Mouse (Mus musculus) forebrain, embryonic 11.5 days (tissue): ENCODE measurements at regions not wholly inside any gene's neighbourhood (a gene's known extent, or its start where the extent isn't known, plus 50 kb on each side); places are given as distances from the start of the nearest gene placed in this dataset.

ENCODE experiments used
- ATAC-seq: fragments of 200-750 bp; cut with Nextera tagmentation; replicated peaks from 2 replicates; pipeline ENCODE4 v1.8.0; 2017; ENCODE audit warnings: moderate TSS enrichment; ENCODE audit not compliant: low FRiP score
- DNase-seq: peaks from one replicate; pipeline ENCODE4 v3.0.0-alpha.2; 2017; ENCODE audit warnings: low spot score
- H3K27ac ChIP-seq: fragments of 300-500 bp; sonication (generic); 2 replicates; pipeline ENCODE4 v1.5.1; 2014; ENCODE audit warnings: low read depth, low read length
- H3K27me3 ChIP-seq: fragments of 300-500 bp; sonication (generic); 2 replicates; pipeline ENCODE4 v1.6.1; 2014; ENCODE audit warnings: mild to moderate bottlenecking, low read length, mixed read lengths; ENCODE audit not compliant: control insufficient read depth, insufficient read depth
- H3K36me3 ChIP-seq: fragments of 300-500 bp; sonication (generic); 2 replicates; pipeline ENCODE4 v1.6.1; 2014; ENCODE audit warnings: mild to moderate bottlenecking, low read length, moderate library complexity, mixed read lengths; ENCODE audit not compliant: control insufficient read depth, insufficient read depth
- H3K4me1 ChIP-seq: fragments of 300-500 bp; sonication (generic); replicated peaks from 2 replicates; pipeline ENCODE4 v1.6.1; 2014; ENCODE audit warnings: low read length, mixed read lengths; ENCODE audit not compliant: control insufficient read depth, insufficient read depth
- H3K4me2 ChIP-seq: fragments of 300-500 bp; sonication (generic); 2 replicates; pipeline ENCODE4 v1.6.1; 2014; ENCODE audit warnings: low read depth, mild to moderate bottlenecking, low read length, moderate library complexity, mixed read lengths; ENCODE audit not compliant: severe bottlenecking
- H3K4me3 ChIP-seq: fragments of 300-500 bp; sonication (generic); 2 replicates; pipeline ENCODE4 v1.5.1; 2014; ENCODE audit warnings: low read depth, low read length
- H3K9ac ChIP-seq: fragments of 300-500 bp; sonication (generic); 2 replicates; pipeline ENCODE4 v1.6.1; 2014; ENCODE audit warnings: low read length
- H3K9me3 ChIP-seq: fragments of 300-500 bp; sonication (generic); 2 replicates; pipeline ENCODE4 v1.6.1; 2016; ENCODE audit warnings: low read length, mixed read lengths; ENCODE audit not compliant: control insufficient read depth
- WGBS: fragments of 180-500 bp; shearing (Covaris S2); extraction: QIAGEN DNeasy Blood & Tissue Kit; methylation state at CpG from one replicate; pipeline ENCODE4 v1.1.7; 2014; 5-methylcytosine and 5-hydroxymethylcytosine counted together

DNA sequence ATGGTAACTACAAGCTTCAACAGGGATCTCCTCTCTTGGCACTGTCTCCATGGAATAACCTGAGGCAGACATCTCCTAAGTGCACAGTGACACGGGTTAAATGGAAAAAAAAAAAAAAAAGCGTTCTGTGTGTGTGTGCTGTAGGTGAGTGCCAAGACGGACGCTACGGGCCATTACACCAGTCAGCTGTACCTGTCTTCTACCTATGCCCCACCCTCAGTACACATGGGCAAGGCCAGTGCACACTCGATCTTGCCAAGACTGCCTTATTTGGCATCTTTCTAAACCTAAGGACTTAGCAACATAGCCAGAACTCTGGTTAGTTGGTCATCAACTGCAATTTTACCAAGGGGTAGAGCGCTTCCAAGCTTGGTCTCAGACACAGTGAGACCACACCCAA lies 173.1 kb upstream of the Dyrk2 start:
- Histone ChIP-seq H3K9me3 (no peaks in the 10 kb centered on the region), H3K27ac (no peak overlapping the region), H3K9ac (no peak overlapping the region), H3K4me3 (no peak overlapping the region), H3K36me3 (no peaks in the 10 kb centered on the region), H3K4me2 (no peak overlapping the region), H3K27me3 (no peaks in the 10 kb centered on the region), H3K4me1 (no peaks in the 10 kb centered on the region)
- no peak for ATAC-seq
- DNase-seq: no peak
- 94% methylated on average over 7 of the region's 7 CpGs for WGBS

DNA sequence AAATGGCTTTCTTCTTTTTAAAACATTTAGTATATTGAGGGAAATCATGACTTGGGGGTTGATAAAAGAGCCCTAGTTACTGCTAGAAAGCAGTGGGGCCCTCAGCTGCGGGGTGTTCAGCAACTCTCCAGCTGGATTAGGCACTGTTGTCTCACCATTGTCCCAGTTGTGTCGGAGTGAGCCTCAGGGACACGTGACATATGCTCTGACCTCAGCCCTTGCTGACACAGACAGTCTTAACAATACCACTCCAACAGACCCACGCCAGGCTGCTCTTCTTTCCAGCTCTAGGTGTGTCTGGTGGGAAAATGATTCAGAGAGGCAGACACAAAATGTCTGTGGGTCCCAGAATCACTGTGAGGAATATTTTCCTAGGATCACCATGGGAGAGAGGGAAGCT lies 170.2 kb upstream of the Dyrk2 start:
- 33% methylated on average over 4 of the region's 4 CpGs for WGBS
- no peaks in the 10 kb centered on the region for H3K4me1 ChIP-seq
- H3K4me3 ChIP-seq: no peak overlapping the region
- ATAC-seq (no peak), DNase-seq (no peak)
- no peak overlapping the region for H3K4me2 ChIP-seq
- no peaks in the 10 kb centered on the region for H3K27me3 ChIP-seq
- H3K9ac ChIP-seq: no peak overlapping the region
- H3K36me3 ChIP-seq: no peaks in the 10 kb centered on the region
- no peaks in the 10 kb centered on the region for H3K9me3 ChIP-seq
- no peak overlapping the region for H3K27ac ChIP-seq

DNA sequence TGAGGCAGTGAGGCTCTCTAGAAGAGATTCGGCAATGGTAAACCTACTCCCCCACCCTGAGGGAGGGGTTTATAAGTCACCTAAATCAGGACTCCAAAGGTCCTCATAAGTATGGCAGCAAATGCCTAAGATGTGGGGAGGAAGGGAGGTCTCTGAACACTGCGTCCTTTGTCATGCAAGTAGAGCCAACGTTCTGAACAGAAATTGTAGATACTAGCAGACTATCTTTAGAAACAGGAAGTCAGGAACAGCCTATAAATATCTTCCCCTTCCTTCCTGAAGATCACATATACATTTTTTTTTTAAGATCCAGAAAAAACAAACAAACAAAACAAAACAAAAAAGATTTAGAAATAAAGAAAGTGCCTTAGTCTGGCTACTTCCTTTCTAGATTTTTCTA lies 169.7 kb upstream of the Dyrk2 start:
- no peaks in the 10 kb centered on the region for H3K4me1 ChIP-seq
- 69% methylated on average over 3 of the region's 3 CpGs for WGBS
- no peak overlapping the region for H3K4me2 ChIP-seq
- H3K4me3 ChIP-seq: no peak overlapping the region
- DNase-seq: no peak
- H3K27ac ChIP-seq: no peak overlapping the region
- H3K9ac ChIP-seq: no peak overlapping the region
- no peaks in the 10 kb centered on the region for H3K36me3 ChIP-seq
- no peak for ATAC-seq
- H3K9me3 ChIP-seq: no peaks in the 10 kb centered on the region
- no peaks in the 10 kb centered on the region for H3K27me3 ChIP-seq

DNA sequence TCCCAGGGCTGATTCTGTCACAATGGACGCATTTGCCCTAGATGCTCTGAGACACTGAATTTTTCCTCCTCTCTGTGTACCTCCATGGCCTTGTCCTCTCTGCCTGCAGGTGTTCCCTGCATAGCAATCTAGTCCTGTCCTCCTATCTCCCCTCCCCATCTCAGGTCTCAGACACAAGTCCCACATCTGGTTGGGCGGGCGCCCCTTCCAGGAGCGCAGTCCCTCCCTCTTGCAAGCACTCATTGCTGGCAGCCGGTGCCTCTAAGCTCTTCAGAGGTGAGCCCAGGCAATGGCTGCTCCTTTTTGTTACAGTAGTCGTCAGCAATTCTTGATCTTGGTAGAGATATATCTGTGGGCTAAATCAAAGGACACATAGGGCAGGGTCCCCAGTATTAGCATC lies 169.0 kb upstream of the Dyrk2 start:
- H3K4me1 ChIP-seq: no peaks in the 10 kb centered on the region
- DNase-seq (no peak), ATAC-seq (no peak)
- no peak overlapping the region for H3K4me2 ChIP-seq
- H3K27ac ChIP-seq: no peak overlapping the region
- no peaks in the 10 kb centered on the region for H3K9me3 ChIP-seq
- 89% methylated on average over 6 of the region's 6 CpGs for WGBS
- no peaks in the 10 kb centered on the region for H3K36me3 ChIP-seq
- H3K4me3 ChIP-seq: no peak overlapping the region
- no peaks in the 10 kb centered on the region for H3K27me3 ChIP-seq
- no peak overlapping the region for H3K9ac ChIP-seq

DNA sequence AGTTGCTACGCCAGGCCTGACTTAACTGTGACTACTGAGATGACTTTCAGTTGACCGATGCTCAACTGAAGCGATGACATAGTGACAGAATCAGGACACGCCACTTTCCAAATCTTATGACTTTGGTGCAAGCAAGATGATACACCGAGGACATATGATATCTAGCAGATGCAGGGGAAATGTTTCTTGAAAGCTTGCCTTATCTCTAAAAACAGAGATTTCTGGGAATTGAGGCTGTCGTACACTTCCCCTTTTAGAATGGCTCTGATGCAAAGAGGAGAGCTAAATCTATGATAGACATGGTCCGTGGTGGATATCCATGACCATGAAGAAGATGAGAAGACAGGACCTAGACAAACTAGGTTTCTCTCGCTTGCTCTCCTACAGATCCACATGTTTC lies 167.8 kb upstream of the Dyrk2 start:
- Histone ChIP-seq H3K4me2 (no peak overlapping the region), H3K4me3 (no peak overlapping the region), H3K9me3 (no peaks in the 10 kb centered on the region), H3K9ac (no peak overlapping the region), H3K27ac (no peak overlapping the region), H3K4me1 (no peaks in the 10 kb centered on the region), H3K27me3 (no peaks in the 10 kb centered on the region), H3K36me3 (no peaks in the 10 kb centered on the region)
- 94% methylated on average over 8 of the region's 8 CpGs for WGBS
- ATAC-seq: no peak
- DNase-seq: no peak

DNA sequence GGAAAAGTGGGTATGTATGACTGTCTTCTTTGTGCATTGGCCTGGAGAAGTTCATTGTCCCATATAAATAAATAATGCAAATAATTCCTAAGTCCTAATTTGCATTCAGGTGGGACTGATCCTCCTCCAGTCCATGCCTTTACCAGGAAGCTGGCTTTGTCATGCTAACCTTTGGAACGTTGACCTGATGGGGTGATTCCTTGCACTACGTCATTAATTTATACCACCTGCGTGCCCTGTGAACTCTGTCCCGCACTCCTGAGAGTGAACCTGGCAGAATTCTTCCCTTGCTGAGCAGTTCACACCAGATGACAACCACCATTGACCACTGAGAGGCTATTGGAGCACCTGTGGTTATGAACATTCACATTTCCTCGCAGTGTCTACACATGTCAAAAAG lies 165.9 kb upstream of the Dyrk2 start:
- no peaks in the 10 kb centered on the region for H3K4me1 ChIP-seq
- H3K4me2 ChIP-seq: no peak overlapping the region
- no peak overlapping the region for H3K9ac ChIP-seq
- no peak for DNase-seq
- H3K36me3 ChIP-seq: no peaks in the 10 kb centered on the region
- ATAC-seq: no peak
- no peaks in the 10 kb centered on the region for H3K9me3 ChIP-seq
- H3K4me3 ChIP-seq: no peak overlapping the region
- H3K27me3 ChIP-seq: no peaks in the 10 kb centered on the region
- H3K27ac ChIP-seq: no peak overlapping the region
- 84% methylated on average over 5 of the region's 5 CpGs for WGBS

DNA sequence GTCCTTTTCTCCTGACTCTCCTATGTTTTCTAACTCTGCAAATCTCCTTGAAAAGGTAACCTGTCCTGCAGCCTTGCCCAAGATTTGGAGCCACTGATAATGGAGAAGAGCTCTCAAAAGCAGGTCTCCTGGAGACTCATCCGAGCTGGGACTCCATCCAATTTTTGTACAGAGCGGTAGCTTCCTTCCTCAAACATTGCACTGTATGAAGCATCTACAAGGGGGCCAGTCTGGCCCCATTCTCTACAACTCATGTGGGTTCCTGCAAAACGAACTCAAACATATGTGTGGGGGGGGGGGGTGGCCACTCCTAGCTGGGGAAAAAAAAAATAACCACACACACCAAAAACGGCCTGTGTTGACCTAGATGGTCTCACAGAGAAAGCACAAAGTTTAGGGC lies 164.4 kb upstream of the Dyrk2 start:
- Histone ChIP-seq H3K9me3 (no peaks in the 10 kb centered on the region), H3K36me3 (no peaks in the 10 kb centered on the region), H3K27ac (no peak overlapping the region), H3K4me1 (no peaks in the 10 kb centered on the region), H3K9ac (no peak overlapping the region), H3K4me2 (no peak overlapping the region), H3K4me3 (no peak overlapping the region), H3K27me3 (no peaks in the 10 kb centered on the region)
- ATAC-seq (no peak), DNase-seq (no peak)
- whole genome bisulfite sequencing: 88% methylated on average over 4 of the region's 4 CpGs

DNA sequence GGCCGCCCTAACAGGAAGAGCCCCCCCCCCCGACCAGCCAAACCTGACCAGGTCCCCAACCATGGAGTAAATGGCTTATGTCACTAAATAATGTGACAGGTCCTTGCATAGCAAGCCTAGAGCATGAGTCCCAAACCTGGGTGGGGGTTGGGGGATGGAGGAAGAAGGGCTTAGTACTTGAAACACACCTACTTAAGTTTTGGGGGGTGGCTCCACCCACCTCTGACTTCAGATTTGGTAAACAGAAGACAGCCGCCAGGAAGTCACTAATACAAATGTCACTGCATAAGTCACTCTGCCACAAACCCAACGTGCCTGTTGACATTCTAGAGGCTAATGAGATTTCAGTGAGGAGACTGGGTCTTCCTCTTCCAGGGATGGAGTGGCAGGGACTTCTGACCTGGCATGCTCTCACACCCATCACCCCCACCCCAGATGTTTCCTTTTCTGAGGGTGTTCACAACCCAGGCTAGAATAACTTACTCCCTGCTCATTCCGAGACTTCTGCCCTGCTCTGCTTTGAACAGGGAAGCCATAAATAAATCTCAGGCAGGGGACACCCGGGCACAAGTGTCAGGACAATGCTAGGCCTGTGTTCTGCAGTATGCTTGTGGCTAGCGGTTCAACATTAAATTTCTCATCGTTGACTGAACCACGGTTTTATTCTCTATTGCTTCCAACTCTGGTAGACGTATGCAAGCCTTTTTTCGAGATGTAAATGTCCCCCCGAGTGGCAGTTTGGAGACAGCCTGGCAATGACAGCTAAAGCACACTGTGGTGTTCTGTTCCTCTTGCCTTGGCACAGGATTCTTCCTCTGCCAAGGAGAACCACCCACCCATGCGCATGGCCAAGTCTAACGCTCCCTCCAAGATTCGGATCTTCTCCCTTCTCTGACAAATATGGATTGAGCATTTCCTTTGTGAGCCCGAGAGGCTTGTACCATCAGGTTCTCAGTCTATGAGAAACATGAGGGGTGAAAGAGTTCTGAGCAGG lies 161.6 kb upstream of the Dyrk2 start:
- 88% methylated on average over 16 of the region's 16 CpGs for WGBS
- DNase-seq: no peak
- ATAC-seq: no peak
- no peak overlapping the region for H3K27ac ChIP-seq
- no peaks in the 10 kb centered on the region for H3K4me1 ChIP-seq
- no peaks in the 10 kb centered on the region for H3K36me3 ChIP-seq
- no peaks in the 10 kb centered on the region for H3K27me3 ChIP-seq
- H3K9ac ChIP-seq: no peak overlapping the region
- H3K9me3 ChIP-seq: no peaks in the 10 kb centered on the region
- no peak overlapping the region for H3K4me2 ChIP-seq
- H3K4me3 ChIP-seq: no peak overlapping the region
